Mouse (Mus musculus): ENCODE measurements around the gene Fndc3b.

The Fndc3b gene

GRCm38 (mm10) chr3:27592728-27593484, 118.2 kb downstream of the Fndc3b start:
- in situ Hi-C loops (cut with MseI, MboI): no loop called here

- in situ Hi-C loops (cut with MseI, MboI): no loop called here
These were observed 120.3 kb downstream of the Fndc3b start for GRCm38 (mm10) chr3:27590823-27591222.

- in situ Hi-C loops (cut with MseI, MboI): no loop called here
These were observed 121.8 kb downstream of the Fndc3b start for GRCm38 (mm10) chr3:27589305-27589704.

DNA sequence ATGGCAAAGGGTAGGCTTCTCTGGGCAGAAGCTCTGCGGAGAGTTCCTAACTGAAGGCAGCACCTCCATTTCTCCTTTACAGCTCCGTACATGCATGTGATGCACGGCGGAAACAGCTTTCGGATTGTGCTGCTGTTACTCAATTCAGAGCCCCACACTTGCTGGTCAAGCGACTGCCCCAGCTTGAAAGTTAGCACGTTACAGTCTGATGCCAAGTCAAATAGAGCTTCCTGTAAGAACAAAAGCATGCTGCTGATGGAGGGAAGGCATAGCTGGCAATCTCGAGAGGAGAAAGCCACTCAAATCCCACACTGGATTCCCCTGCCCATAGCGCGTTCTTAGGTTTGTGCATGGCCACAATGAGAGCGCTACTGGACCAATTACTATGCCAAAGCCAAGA, 122.5 kb downstream of the Fndc3b start:
- in situ Hi-C loops (cut with MseI, MboI): no loop called here

- in situ Hi-C loops (cut with MseI, MboI): no loop called here
These were observed 126.2 kb downstream of the Fndc3b start for GRCm38 (mm10) chr3:27584607-27585605.

GRCm38 (mm10) chr3:27581931-27582840, 128.9 kb downstream of the Fndc3b start:
- in situ Hi-C loops (cut with MseI, MboI): no loop called here

DNA sequence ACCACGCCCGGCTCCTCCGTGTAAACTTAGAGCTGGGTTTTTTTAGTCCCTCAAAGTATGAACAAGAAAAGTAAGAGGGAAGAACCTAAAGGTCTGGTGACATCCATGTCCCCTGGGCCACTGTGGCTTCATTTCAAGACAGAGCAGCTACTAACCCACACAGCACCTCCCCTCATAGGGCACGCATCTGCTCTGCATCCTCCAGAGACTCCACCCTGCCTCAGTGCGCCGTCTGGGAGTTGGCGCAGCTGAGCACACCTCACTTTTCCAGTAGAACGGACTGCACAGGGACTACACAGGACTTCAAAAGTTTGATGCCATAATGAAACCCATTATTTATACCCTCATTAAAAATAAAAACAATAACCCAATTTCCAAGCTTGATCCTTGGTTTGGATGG, 130.2 kb downstream of the Fndc3b start:
- in situ Hi-C loops (cut with MseI, MboI): no loop called here

- in situ Hi-C loops (cut with MseI, MboI): no loop called here
These were observed 131.1 kb downstream of the Fndc3b start for GRCm38 (mm10) chr3:27579894-27580613.

GRCm38 (mm10) chr3:27579229-27579628, 131.9 kb downstream of the Fndc3b start:
- in situ Hi-C loops (cut with MseI, MboI): no loop called here

DNA sequence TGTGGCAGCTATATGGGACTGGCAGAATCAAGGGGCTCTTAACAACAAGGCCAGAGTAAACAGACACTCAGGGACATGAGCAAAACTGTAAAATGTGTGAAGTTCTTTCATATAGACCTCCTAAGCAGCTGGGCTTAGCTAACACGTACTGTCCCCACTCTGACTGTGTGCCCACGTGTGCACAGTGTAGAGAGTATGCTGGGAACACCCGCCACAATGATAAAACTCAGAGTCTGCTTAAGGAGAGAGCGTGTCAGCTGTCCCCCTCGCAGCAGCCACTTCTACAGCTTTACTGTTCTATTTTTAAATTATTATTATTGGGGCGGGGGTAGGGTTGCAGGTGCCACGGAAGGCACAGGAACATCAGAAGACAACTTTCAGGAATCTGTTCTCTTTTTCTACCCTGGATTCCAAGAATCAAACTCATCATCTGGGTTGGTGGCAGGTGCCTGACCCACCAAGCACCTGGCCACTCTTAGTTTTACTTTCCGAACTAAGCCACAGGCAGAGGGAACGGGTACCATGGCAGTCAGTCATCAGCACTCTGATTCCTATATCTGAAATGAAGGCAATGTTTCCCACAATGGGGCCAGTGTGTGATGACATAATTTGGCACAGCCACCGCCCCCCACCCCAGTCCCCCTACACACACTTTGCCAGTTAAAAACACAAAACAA, 133.6 kb downstream of the Fndc3b start:
- in situ Hi-C loops (cut with MseI, MboI): no loop called here

DNA sequence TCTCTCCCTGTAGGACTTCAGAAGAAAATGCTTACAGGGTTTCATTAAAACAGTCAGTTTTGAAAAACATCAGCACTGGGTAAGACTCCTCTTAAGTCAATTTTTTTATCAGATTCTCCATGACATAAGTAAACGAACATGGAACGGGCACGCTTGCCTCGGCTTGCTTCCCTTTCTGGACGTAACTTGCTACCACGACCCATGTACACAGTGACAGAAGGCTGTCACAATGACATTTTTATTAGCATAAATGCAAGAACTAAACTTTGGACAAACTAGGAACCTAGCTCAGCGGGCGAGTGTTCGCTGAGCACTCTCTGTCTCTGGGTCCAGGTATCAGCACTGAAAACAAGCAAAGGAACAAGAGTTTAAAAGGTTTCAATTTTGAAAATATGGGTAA, 136.9 kb downstream of the Fndc3b start:
- in situ Hi-C loops (cut with MseI, MboI): no loop called here

GRCm38 (mm10) chr3:27573458-27573857, 137.6 kb downstream of the Fndc3b start:
- in situ Hi-C loops (cut with MseI, MboI): no loop called here

DNA sequence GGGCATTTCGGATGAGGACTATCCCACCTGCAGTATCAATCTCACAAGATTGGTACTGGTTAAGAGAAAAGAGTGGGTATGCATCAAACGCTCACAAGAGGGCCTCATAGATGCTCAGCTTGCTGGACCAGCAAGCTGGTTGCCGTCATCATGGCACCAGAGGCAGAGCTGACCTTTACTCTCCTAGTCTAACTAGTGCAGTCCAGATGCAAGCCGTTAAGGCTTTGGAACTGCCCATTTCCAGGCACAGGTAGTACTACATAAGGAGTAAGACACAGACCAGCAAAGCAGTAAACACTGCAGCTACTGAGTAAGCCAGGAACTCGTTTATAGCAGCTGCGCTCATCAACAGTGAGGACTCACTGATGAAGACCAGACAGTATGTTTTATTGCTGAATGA, 138.8 kb downstream of the Fndc3b start:
- in situ Hi-C loops (cut with MseI, MboI): no loop called here

GRCm38 (mm10) chr3:27565314-27565713, 145.8 kb downstream of the Fndc3b start:
- in situ Hi-C loops (cut with MseI, MboI): no loop called here

- in situ Hi-C loops (cut with MseI, MboI): no loop called here
These were observed 148.0 kb downstream of the Fndc3b start for GRCm38 (mm10) chr3:27563047-27563624.

GRCm38 (mm10) chr3:27562476-27562875, 148.6 kb downstream of the Fndc3b start:
- in situ Hi-C loops (cut with MseI, MboI): no loop called here

- in situ Hi-C loops (cut with MseI, MboI): no loop called here
These were observed 149.2 kb downstream of the Fndc3b start for GRCm38 (mm10) chr3:27561921-27562320.

- in situ Hi-C loops (cut with MseI, MboI): no loop called here
These were observed 151.8 kb downstream of the Fndc3b start for GRCm38 (mm10) chr3:27559316-27559715.

DNA sequence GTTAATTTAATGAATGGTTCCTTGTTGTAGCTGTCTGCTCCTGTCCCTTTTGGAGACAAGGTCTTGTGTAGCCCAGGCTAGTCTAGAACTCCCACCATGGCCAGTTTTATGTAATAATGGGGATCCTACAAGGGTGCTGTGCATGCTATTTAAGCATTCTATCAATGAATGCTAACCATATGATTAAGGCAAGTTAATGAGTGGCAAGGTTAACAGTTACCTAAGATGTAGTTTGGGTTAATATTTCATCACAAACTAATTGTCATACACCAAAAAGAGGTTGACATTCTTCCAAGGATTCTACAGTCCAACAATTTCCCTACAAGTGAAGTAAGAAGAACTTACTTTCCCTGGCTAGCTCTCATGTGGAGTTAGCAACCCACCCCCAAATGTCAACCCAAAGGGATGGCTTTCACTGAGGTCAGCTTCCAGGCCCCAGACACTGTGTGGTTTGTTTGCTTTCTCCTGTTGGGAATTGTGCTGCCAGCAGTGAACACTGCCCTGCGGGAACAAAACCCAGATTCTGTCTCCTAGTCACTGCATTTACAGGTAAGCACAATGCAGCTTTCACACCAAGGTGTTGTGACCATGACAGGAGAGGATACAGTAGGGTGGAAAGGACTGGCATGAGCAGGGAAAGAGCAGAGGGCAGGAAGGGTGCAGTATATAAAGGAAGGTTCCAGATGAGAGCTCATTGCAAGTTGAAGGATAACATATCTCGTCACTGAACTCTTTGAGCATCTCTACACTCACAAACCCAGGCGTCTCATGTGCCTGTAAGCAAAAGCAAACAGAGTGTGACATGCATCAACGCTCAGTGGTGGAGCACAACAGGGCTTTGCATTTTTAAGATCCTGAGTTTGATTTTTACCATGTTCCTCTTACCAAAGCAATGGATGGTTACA, 153.8 kb downstream of the Fndc3b start:
- in situ Hi-C loops (cut with MseI, MboI): no loop called here
